Mouse (Mus musculus) megakaryocyte, adult 5-6 weeks (primary cell): ENCODE results near the gene BC024978. TPM values are rescaled to one million over a fixed set of nuclear protein-coding genes. Genes with fewer than 3 reads are reported as not detected.

ENCODE experiments used
- ATAC-seq: 2 replicates; pipeline ENCODE4 v1.8.0; 2016; ENCODE audit warnings: mild to moderate bottlenecking, inconsistent platforms; ENCODE audit not compliant: poor library complexity, severe bottlenecking
- total RNA-seq, 2 experiments: library from RNA; stranded (forward) in 1 of 2; stranded (reverse) in 1 of 2; fragments of 153-499, 151-499 nt in 1 of 2; fragments of 221-1000, 200-1000 nt in 1 of 2; gene quantifications; 2 replicates each; pipeline versions ENCODE4 v1.2.3 to v1.2.4; 2015 to 2017

The BC024978 gene
- total RNA-seq, 2 experiments from 2014 or later: 0.51 to 4.0 TPM

DNA sequence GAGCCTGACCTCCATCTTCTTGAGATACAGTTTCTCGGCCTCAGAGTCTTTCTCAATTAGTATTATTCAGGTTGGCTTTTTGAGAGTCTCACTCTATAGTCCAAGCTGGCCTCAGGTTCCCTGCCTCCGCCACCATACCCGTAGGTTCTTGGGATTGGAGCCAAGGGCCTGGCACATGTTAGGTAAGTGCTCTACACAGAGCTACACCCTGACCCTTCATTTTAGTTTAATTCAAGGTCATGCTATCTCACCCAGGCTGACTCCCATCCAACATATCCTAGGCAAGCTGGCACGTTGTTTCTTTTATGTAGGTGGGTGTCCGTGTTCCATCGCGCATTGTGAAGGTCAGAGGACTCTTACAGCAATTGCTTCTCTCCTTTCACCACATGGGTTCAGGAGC lies 20.7 kb upstream of the BC024978 start:
- ATAC-seq: no peak

DNA sequence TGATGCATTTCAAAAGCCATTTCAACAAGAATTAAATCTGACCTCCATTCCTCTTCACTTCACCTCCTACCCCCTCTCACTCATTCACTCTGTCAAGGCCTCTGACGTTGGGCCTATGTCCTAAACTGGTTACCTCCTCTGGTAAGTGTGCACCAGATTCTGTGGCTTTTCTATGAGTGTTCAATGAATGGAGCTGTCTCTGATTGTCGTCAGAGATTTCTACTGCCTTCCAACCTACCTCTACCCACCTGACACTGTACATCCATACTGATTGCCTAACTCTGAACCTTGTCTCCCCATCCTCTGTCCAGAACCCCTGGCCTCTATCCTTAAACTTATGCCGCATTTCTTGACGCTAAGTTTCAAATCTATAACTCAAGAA lies 17.6 kb upstream of the BC024978 start:
- ATAC-seq: 0 out of 2 replicates have a peak, but pooled peaks have one; percentile 1

DNA sequence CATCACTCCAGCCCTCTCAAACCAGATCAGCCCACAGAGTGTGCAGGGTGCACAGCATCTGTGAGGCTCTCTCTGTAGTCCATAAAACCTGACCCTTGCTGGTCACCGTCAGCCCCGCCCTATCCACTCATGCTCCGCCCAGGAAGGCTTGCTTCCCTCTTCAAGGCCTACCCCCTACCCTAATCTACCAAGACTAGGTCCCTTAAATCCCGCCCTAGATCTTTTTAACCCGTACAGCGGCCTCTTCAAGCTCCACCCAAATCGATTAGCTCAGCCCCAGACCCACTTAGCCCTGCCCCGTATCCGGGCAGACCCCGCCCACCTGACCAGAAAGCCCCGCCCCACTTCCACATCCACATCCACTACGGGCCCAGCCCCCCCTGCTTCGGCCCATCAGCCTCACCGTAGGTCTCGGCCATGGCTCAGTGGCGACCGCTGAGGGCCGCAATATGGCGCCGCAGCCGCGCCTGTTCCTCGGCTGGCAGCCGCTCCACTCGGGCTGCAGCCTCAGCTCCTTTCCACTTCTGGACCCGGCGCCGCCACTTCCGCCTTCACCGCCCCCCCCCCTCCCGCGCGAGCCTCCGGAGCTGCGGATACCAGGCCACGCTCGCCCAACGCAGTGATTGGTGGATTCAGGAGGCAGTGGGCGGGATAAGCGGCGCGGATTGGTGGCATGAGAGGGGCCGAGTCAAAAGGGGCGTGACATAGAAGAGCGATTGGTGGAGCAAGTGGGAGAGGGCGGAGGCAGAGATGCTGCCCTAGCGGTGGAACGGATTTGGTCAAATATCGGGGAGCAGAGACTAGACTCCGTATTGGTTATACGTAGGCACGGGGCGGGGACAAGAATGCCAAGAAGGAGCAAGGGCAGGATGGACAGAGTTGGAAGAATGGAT lies 17.0 kb upstream of the BC024978 start, which contains the start of gene Rab4b:
TSS of gene Rab4b (minus strand) at position 573 of the 893 bp plus-strand sequence.
- ATAC-seq: peak; percentile 93

DNA sequence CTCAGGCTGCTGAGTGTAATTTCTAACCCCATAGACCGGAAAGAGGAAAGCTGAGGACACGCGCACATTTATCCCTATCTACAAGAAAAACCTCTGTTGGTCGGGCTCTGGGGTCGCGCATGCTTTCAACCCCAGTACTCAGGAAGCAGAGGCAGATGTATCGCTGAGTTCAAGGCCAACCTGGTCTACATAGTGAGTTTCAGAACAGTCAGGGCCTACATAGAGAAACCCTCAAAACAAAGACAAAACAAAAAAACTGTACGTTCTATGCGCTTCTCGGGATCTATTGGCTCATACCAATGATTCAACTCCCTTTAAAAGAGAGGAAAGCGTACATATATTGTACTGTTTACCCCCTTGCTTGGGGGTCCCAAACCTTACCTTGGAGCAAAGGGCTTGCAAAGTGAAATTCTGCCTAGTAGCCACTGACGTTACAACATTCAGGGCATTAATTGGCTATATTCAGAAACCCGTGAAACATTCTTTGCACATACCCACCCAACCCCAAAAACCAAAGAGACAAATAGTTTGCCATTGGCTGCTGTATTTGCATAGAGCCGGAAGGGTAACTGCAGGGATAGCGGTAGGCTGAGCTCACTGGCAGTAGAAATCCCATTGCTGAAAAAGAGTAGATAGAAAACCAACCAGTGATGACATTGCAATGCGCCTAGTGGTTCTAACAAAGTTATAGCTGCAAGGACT lies 16.2 kb upstream of the BC024978 start:
- no peak for ATAC-seq

DNA sequence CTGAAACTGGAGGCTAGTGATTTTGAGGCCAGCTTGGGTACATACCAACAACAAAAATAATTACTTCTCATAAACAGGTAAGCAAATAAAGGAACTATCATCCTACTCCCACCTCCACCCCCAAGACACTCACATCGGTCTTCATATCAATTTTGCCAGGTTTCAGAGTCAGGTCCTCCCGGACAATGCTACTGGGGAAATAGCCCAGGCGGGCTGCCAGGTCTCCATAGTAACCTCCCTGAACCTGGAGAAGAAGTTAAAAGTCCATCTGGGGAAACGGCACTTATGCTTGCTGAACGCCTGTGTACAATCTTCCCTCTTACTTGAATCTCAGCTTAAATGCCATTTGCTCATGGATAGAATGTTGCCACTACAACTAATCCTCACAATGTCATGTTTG lies 15.5 kb upstream of the BC024978 start:
- ATAC-seq: no peak

DNA sequence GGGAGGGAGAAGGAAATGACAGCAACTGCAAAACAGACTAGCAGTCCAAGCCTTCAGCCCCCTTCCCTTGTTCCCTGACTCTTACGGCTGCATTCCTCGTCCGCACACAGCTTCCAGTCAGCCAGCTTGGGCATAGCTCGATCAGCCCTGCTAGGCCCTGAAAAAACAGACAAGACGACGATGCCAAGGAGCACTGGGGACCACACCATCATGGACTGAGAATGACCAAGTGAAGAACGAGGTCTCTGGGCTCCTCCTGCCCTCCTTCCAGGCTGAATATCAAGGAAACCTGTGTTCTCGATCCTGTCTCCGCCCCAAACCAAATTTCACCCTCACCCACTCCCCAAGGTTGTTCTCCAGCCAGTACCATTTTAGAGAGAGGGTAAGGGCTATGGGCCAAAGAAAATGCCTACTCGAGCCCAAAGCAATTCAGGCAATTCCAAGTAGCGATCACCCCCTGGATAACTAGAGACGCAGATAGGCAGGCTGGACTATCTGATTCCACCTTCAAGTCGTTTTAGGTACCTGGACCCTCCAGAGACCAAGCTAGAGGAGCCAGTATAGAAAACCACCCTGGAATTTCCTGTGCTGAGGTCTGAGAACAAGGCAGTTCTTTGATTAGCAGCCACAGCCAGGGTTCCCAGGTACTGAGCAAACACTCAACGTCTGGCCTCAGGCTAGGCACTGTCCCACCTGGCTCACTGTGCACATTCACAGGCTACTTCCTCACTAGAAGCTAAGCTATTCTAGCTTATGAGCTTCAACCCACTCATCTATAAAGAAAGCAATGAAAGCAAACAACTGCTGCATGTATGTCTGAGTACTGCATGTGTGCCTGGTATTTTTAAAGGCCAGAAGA lies 14.5 kb upstream of the BC024978 start, which contains the start of the genes Gm21983 and Mia:
TSS of gene Gm21983 (minus strand) at position 250 of the 859 bp plus-strand sequence.
TSS of gene Mia (minus strand) at position 321 of the 859 bp plus-strand sequence.
- ATAC-seq: no peak

DNA sequence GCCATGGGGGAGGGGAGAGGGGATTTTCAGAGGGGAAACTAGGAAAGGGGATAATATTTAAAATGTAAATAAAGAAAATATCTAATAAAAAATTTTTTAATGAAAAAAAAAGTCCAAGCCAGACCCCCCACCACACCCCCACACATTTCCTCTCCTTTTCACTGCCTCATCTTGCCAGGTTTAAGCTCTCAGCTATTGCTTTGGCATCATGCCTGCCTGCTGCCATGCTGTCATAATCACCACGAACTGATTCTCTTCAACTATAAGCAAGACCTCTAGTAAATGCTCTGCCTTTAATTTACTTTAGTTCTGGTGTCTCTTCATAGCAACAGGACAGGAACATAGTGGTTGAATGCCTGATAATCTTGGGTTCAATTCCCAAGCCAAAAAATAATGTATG lies 13.1 kb upstream of the BC024978 start:
- no peak for ATAC-seq

DNA sequence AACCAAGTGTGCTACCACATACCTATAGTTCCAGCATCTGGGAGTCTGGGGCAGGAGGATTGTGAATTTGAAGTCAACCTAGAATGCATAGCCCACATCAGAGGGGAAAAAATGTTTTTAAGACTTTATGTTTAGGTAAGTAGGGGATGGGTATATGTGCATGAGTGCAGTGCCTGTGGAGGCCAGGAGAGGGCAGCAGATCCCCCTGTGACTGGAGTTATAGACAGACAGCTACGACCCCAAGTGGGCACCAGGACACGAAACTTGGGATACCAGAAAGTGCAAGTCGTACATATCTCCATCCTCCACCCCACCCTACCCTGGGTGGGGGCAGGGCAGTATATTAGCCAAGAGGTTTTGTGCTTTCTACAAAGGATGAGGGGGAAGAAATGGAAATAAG lies 10.6 kb upstream of the BC024978 start:
- peak; percentile 84 for ATAC-seq

DNA sequence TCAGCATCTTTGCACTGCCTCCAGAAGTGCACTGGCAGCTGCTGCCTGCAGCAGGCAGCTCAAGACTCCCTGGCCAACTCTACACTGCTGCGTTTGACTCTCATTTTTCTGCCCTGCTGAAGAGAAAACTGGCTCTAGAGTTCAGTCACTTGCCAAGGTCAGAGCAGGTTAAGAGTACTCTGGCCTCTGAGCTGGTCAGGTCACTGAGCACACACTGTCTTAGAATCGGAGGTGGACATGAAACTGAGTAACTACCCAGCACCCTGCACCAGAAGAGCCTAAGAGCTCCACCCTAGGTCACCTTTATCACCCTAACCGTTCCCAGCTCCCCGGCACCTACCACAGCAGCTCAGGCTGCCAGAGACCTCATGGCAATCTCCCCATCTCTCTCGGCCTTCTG lies 9.6 kb upstream of the BC024978 start:
- ATAC-seq: no peak

DNA sequence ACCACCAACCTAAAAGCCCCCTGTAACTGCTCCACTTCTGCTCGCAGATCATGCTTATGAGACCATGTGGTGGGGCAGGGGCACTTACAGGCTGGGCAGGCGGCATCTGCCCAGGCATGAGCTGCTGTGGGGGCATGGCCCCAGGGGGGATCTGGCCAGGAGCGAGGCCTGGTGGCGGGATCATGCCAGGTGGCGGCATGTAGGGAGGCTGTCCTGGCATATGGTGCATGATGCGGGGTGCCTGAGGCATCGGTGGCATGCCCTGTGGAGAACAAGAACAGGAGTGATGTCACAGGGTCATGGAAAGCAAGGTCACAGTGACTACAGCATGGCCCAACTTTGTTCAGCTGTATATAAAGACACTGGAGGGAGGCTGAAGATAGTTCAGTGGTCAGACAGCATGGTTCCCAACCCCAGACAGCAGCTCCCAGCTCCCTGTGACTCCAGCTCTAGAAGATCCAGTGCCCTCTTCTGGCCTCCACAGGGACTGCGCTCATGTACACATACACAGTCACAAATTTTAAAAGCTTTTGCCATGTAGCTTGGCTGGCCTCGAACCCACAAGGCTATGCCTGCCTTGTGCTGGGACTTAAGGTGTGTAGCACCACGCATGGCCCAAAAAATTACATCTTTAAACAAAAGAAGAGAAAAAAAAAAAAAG lies 6.2 kb upstream of the BC024978 start:
- ATAC-seq: no peak

DNA sequence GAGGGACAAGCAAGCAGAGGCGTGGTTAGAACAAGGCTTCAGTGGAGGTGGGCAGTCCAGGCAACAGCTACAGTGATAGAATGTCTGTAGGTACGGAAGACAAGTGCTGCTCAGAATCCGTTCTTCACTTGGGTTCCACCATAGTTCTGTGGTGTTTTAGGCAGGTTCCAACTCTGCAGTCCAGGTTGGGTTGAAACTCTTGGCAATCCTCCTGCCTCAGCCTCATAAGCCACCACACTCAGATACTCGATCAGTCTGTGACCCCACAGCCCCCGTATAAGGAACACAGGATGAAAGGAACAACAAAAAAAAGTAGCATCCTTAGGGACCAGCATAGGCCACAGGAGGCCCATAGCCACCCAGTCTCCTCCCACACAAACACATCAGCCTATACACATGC lies 3.1 kb upstream of the BC024978 start:
- ATAC-seq: no peak

DNA sequence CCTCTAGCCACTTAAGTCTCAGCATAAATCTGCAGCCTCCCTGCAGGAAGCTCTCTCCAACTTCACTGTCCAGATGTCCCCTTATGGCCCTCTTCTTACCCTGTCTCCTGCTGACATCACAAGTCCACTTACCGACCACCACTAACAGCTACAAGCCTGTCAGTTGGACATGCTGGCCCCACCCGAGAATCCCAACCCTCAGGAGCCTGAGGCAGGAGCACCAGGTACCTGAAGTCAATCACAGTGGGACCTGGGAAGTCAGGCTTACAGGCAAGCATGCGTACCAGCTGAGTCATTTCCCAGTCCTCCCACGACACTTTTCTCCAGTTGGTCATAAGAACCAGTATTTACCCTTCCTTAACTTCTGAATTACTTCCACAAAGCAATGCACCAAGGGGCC lies 1.9 kb upstream of the BC024978 start:
- ATAC-seq: no peak

DNA sequence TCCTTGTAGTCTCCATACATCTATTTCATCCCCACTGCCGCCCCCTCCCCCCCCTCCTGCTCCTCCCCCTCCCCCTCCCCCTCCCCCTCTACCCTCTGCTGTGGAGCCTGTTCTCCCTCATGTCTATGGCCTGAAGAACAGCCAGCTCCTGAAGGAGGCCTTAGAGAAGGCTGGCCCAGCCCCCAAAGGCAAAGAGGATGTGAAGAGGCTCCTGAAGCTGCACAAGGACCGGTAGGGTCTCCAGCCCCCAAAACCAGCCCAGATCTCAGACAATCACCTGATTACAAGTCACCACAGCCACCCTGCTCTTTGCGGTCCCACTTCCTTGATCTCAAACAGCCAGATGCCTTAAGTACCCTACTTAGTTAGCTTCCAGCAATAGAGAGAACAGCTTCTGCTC lies 1.6 kb downstream of the BC024978 start:
- ATAC-seq: no peak

DNA sequence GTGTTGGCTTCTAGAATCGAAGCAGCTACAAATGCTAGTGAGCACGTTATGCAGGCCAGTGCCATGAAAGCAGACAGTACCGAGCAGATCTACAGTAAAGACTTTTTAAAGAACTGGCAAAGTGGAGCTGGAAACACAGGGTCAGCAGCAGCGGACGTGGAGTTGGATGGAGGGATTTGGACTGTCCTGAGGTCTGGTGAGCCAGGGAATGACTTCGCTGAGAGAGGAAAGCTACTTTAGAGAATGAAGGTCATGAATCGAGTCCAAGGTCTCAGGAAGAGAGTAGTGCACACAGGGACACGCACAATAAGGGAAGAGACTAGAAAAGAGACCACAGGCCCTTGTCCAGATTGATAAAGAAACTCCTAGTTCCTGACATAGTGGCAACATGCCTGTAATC lies 2.1 kb downstream of the BC024978 start:
- no peak for ATAC-seq

DNA sequence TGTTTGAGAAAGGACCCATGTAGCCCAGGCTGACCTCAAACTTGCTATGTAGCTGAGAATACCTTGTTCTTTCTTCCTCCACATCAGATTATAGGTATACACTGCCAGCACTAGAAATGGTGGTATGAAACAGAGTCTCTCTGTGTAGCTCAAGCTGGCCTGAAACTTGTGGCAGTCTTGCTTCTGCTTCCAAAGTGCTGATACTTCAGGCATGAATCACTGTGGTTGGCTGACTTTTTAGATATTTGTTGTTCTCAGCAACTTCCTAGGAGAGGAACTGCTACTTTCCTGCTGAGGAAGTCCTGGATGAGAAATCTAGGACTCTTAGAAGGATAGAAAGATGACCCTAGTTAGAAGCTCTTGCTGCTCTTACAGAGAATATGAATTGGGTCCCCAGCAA lies 2.8 kb downstream of the BC024978 start:
- no peak for ATAC-seq

DNA sequence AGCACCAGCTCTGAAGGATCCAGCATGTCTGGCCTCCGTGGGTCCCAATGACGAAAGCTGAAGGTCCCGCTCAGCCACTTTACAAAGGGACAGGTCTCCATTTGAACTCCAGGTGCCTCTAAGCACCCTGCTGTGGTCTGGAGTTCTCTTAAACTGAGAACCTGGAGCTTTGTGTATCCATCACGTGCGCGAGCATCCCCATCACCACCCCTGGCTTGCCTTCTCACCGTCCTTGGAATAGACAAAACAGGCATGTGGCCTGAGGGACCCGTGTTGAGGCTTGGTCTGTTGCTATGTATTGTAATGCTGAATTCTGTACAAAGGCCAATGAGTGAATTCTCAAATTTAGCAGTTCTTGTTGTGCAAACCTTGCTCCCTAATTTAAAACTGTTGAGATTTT lies 3.2 kb downstream of the BC024978 start:
- ATAC-seq: no peak

DNA sequence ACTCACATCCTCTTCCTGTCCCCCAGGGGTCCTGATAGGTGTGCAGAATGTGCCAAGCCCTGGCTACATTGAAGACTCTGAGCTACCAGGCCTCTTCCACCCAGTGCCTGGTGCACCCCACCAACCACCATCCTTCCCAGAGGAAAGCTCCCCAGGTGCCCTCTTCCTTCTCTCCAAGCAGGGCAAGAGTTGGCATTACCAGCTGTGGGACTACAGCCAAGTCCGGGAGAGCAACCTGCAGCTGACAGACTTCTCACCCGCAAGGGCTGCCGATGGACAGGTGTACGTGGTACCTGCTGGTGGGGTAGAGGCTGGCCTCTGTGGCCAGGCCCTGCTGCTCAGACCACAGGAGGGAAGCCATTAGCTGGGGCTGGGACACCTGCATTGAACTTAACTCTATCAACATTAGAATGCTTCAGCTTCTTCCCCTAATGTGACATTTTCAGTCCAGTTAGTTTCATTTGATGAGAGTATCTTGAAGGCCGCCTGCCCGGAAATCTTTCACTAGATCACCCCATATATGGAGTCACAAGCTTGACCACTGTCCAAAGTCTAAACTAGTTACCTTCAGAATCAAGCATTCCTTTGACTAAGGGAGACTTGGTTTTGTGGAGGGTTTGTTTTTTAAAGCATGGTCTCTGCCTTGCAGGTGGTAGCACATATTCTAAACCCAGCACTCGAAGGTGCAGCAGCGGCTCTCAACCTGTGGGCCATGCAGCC lies 8.3 kb downstream of the BC024978 start:
- no peak for ATAC-seq

DNA sequence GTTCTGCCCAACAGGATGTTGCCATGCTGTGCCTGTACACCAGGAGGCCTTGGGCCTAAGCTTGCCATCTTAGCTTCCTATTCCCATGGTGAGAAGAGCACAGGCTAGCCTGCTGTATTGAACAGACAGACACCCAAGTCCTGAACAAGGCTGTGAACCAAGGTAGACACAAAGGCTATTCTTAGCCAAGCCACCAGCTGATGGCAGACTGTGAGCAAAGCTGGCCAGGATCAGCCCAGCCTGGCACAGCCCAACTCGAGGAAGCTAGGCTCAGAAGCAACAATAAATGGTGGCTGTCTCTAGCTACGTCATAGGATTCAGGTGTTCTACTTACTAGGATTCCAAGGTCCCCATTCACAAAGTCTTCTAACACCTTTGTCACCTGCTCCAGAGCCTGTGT lies 17.0 kb downstream of the BC024978 start:
- ATAC-seq: no peak

DNA sequence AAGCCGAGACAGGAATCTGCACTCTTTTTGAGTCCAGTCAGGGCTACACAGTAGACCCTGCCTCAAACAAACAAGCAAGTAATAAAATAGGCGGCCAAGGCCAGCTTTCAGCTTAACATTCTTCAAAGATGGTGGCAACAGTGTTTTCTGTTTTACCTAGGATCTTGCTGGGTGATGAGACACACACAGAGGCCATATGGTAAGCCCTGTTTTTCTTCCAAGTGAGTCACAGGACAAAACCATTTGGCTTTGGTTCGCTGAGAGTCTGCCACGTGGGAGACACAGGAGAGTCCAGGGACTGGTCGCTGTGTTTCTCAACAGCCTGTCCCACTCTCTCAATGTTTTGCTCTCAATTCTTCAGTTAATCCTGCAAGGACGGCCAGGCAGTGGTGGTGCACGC lies 23.0 kb downstream of the BC024978 start:
- no peak for ATAC-seq

DNA sequence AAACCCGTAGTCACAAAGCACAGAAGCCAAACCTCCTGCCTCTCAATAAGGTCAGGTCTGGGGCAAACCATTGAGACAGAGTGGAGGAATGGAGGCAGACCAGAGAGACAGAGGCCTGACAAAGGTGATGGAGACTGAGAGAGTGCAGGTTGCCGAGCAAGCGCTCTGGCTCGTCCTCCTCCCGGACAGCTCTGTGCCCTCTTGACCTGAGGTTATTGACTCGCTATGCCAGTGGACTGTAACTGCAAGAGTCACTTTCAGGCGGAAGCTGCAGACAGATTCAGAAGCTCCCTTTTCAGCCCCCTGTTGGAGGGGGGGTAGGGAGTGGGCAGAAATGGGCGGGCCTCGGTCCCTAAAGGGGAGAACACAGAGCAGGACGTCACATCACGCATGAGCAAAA lies 24.4 kb downstream of the BC024978 start:
- no peak for ATAC-seq
